Mouse (Mus musculus) liver, embryonic 16.5 days (tissue): Measurements from ENCODE around the gene Syne2. TPM values are rescaled to one million over a fixed set of nuclear protein-coding genes. Genes with fewer than 3 reads are reported as not detected.

Experiments
- ATAC-seq: fragments of 200-750 bp; cut with Nextera tagmentation; 2 replicates; pipeline ENCODE4 v1.8.0; 2017; ENCODE audit warnings: low read depth, mild to moderate bottlenecking, moderate number of reproducible peaks, moderate library complexity
- H3K27ac ChIP-seq: fragments of 300-500 bp; sonication (generic); 2 replicates; pipeline ENCODE4 v1.5.1; 2014; ENCODE audit warnings: mild to moderate bottlenecking, low read length
- H3K27me3 ChIP-seq: fragments of 300-500 bp; sonication (generic); 2 replicates; pipeline ENCODE4 v1.6.1; 2014; ENCODE audit warnings: low read depth, low read length, mixed read lengths; ENCODE audit not compliant: control insufficient read depth, insufficient read depth
- H3K36me3 ChIP-seq: fragments of 300-500 bp; sonication (generic); 2 replicates; pipeline ENCODE4 v1.6.1; 2014; ENCODE audit warnings: mild to moderate bottlenecking; ENCODE audit not compliant: control insufficient read depth, insufficient read depth
- H3K4me1 ChIP-seq: fragments of 300-500 bp; sonication (generic); 2 replicates; pipeline ENCODE4 v1.6.1; 2014; ENCODE audit warnings: low read depth, low read length, mixed read lengths; ENCODE audit not compliant: control insufficient read depth
- H3K4me2 ChIP-seq: fragments of 300-500 bp; sonication (generic); 2 replicates; pipeline ENCODE4 v1.6.1; 2014; ENCODE audit warnings: low read depth, low read length, mixed read lengths
- H3K4me3 ChIP-seq: fragments of 300-500 bp; sonication (generic); 2 replicates; pipeline ENCODE4 v1.5.1; 2014; ENCODE audit warnings: low read depth, mild to moderate bottlenecking, low read length
- H3K9ac ChIP-seq: fragments of 300-500 bp; sonication (generic); 2 replicates; pipeline ENCODE4 v1.6.1; 2014; ENCODE audit warnings: low read depth, low read length
- H3K9me3 ChIP-seq: fragments of 300-500 bp; sonication (generic); replicated peaks from 2 replicates; pipeline ENCODE4 v1.6.1; 2016; ENCODE audit warnings: low read length; ENCODE audit not compliant: control insufficient read depth
- WGBS: fragments of 180-500 bp; shearing (Covaris S2); extraction: QIAGEN DNeasy Blood & Tissue Kit; methylation state at CpG from one replicate; pipeline ENCODE4 v1.1.7; 2014; ENCODE audit not compliant: insufficient replicate concordance; 5-methylcytosine and 5-hydroxymethylcytosine counted together
- polyA plus RNA-seq: library from polyadenylated mRNA; unstranded; fragments of >200 nt; fragmentation: Nextera tagmentation; extraction: Ambion mirVana; gene quantifications from 2 replicates; pipeline ENCODE4 v1.2.1, GENCODE M21; 2015

Gene Syne2
- polyA plus RNA-seq, 1 experiment from 2014 or later, result 6.1 TPM

DNA sequence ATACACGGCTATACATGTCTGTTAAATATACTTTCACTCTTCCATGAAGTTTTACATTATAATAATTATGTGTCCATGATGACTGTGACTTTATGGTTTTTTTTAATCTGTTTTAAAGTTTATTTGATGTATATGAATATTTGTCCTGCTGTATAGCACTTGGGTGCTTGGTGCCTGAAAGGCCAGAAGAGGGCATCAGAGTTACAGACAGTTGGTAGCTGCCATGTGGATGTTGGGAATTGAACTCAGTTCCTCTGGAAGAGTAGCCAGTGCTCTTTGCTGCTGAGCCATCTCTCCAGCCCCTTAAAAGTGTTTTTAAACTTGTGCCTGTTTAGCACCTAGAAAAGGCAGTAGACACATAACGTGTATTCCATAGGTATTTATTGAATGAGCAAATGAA is 21.4 kb upstream of the Syne2 start:
- no peak for ATAC-seq
- no peak overlapping the region for H3K9ac ChIP-seq
- no peaks in the 10 kb centered on the region for H3K9me3 ChIP-seq
- no peak overlapping the region for H3K27ac ChIP-seq
- 47% methylated on average over 2 of the region's 2 CpGs for WGBS
- H3K4me2 ChIP-seq, result no peak overlapping the region
- no peak overlapping the region for H3K4me3 ChIP-seq
- no peaks in the 10 kb centered on the region for H3K4me1 ChIP-seq
- no peaks in the 10 kb centered on the region for H3K27me3 ChIP-seq
- H3K36me3 ChIP-seq, result no peaks in the 10 kb centered on the region

DNA sequence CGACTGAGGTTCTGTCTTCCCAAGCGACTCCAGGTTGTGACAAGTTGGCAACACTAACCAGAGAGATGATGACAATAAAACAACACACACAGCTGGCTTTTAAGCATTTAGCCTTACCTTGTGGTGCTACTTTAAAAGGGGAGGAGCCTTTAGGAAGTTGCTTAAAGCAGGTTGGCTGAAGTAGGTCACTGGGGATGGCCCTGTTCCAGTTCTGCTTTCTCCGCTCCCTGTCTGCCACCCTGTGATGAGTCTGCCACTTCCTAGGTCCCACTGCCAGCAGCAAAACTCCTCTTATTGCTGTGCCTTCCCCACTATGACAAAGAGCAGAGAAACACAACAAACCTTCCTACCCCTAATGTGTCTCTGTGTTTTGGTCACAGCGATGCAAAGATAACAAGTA is 11.7 kb upstream of the Syne2 start:
- H3K27me3 ChIP-seq, result no peaks in the 10 kb centered on the region
- no peaks in the 10 kb centered on the region for H3K36me3 ChIP-seq
- no peak overlapping the region for H3K4me3 ChIP-seq
- H3K4me1 ChIP-seq, result no peaks in the 10 kb centered on the region
- no peak overlapping the region for H3K9ac ChIP-seq
- H3K27ac ChIP-seq, result no peak overlapping the region
- no peaks in the 10 kb centered on the region for H3K9me3 ChIP-seq
- whole genome bisulfite sequencing, result 63% methylated on average over 4 of the region's 4 CpGs
- ATAC-seq, result no peak
- no peak overlapping the region for H3K4me2 ChIP-seq

GRCm38 (mm10) chr12:75813766-75814165 is 4.2 kb upstream of the Syne2 start:
- H3K4me2 ChIP-seq, result no peak overlapping the region
- H3K27me3 ChIP-seq, result peaks cover 31% of the 10 kb centered on the region
- H3K36me3 ChIP-seq, result no peaks in the 10 kb centered on the region
- no peaks in the 10 kb centered on the region for H3K9me3 ChIP-seq
- no peak overlapping the region for H3K27ac ChIP-seq
- WGBS, result 79% methylated on average over 2 of the region's 2 CpGs
- H3K9ac ChIP-seq, result no peak overlapping the region
- no peak overlapping the region for H3K4me3 ChIP-seq
- no peaks in the 10 kb centered on the region for H3K4me1 ChIP-seq
- no peak for ATAC-seq

DNA sequence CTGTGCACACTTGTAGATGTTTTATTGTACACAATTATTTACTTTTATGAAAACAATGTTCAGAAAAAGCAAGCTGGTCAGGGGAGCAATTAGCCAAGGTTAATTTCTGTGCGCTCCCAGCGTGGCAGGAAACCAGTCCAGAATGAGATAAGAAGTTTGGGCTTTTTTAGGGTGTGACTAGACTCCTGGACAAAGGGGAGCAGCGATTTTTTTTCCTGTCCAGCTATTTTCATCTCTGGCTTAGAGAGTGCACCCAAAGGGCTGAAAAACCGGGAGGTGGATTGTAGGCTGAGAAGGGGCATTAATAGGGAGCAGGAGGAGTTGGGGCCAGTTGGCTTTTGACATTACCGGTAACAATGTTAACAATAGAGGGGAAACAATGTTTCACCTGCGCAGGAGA is 3.4 kb upstream of the Syne2 start:
- Histone ChIP-seq H3K9me3 (no peaks in the 10 kb centered on the region), H3K27me3 (peaks cover 39% of the 10 kb centered on the region), H3K4me1 (no peaks in the 10 kb centered on the region; the same call in 1 of the 2 replicates), H3K4me2 (no peak overlapping the region), H3K27ac (no peak overlapping the region), H3K9ac (no peak overlapping the region), H3K4me3 (no peak overlapping the region), H3K36me3 (no peaks in the 10 kb centered on the region)
- ATAC-seq, result no peak
- WGBS, result 30% methylated on average over 6 of the region's 6 CpGs

GRCm38 (mm10) chr12:75816981-75817856 is 715 bp upstream of the Syne2 start:
- Histone ChIP-seq H3K4me2 (peak overlapping the region; percentile 82), H3K27ac (no peak overlapping the region), H3K36me3 (no peaks in the 10 kb centered on the region), H3K9me3 (no peaks in the 10 kb centered on the region), H3K4me1 (no peaks in the 10 kb centered on the region; the same call in 1 of the 2 replicates), H3K4me3 (peak overlapping the region; percentile 71), H3K9ac (no peak overlapping the region; the same call in 1 of the 2 replicates), H3K27me3 (peaks cover 53% of the 10 kb centered on the region)
- no peak for ATAC-seq
- 13% methylated on average over 23 of the region's 25 CpGs for WGBS

- peak overlapping the region; percentile 68 for H3K9ac ChIP-seq
- under 1% methylated on average over 93 of the region's 93 CpGs for WGBS
- peak overlapping the region; percentile 71 for H3K4me3 ChIP-seq
- no peaks in the 10 kb centered on the region; the same call in 1 of the 2 replicates for H3K4me1 ChIP-seq
- H3K4me2 ChIP-seq, result peak overlapping the region; percentile 82
- no peaks in the 10 kb centered on the region for H3K36me3 ChIP-seq
- H3K9me3 ChIP-seq, result no peaks in the 10 kb centered on the region
- H3K27ac ChIP-seq, result peak overlapping the region; percentile 50
- ATAC-seq, result peak; percentile 72
- peaks cover 53% of the 10 kb centered on the region for H3K27me3 ChIP-seq
Observed at GRCm38 (mm10) chr12:75818453-75819434, 810 bp downstream of the Syne2 start.

DNA sequence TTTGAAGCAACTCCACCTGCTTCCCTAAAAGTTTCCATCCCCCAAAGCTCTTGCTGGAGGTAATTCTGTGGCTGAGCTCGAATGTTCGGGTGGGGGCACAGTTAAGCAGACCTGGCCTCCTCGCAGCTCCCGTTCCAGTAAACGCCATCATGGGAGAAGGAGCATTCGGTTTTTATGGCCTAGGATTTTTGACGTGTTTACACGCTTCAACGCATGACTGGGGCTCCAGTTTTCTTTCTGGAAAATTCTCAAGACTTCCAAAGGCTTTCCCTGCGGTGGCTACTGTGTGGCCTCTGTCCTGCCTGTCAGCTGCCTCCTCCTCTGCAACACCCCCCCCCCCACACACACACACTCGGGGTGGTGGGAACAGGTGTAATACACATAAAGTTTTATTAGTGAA is 1.5 kb downstream of the Syne2 start:
- Histone ChIP-seq H3K4me3 (peak overlapping the region; percentile 71), H3K36me3 (no peaks in the 10 kb centered on the region), H3K9ac (no peak overlapping the region), H3K27me3 (peaks cover 53% of the 10 kb centered on the region), H3K27ac (no peak overlapping the region), H3K9me3 (no peaks in the 10 kb centered on the region), H3K4me2 (peak overlapping the region; percentile 82), H3K4me1 (no peaks in the 10 kb centered on the region; the same call in 1 of the 2 replicates)
- WGBS, result 20% methylated on average over 11 of the region's 11 CpGs
- no peak for ATAC-seq

- H3K36me3 ChIP-seq, result no peaks in the 10 kb centered on the region
- ATAC-seq, result no peak
- H3K27me3 ChIP-seq, result peaks cover 50% of the 10 kb centered on the region
- no peaks in the 10 kb centered on the region for H3K9me3 ChIP-seq
- H3K9ac ChIP-seq, result no peak overlapping the region
- no peak overlapping the region for H3K27ac ChIP-seq
- no peaks in the 10 kb centered on the region; the same call in 1 of the 2 replicates for H3K4me1 ChIP-seq
- no peak overlapping the region for H3K4me3 ChIP-seq
- 59% methylated on average over 7 of the region's 7 CpGs for WGBS
- no peak overlapping the region for H3K4me2 ChIP-seq
Observed at GRCm38 (mm10) chr12:75820216-75820615, 2.3 kb downstream of the Syne2 start.
